Mouse (Mus musculus) limb, embryonic 15.5 days (tissue): Measurements from ENCODE around the gene Sema3e. TPM values are rescaled to one million over a fixed set of nuclear protein-coding genes. Genes with fewer than 3 reads are reported as not detected.

ENCODE experiments used
- ATAC-seq: fragments of 200-750 bp; cut with Nextera tagmentation; 2 replicates; pipeline ENCODE4 v1.8.0; 2017; ENCODE audit warnings: low read depth, moderate TSS enrichment; ENCODE audit not compliant: insufficient number of reproducible peaks, low FRiP score, low TSS enrichment
- H3K27ac ChIP-seq: fragments of 300-500 bp; sonication (generic); 2 replicates; pipeline ENCODE4 v1.5.1; 2015; ENCODE audit warnings: moderate library complexity, mild to moderate bottlenecking, inconsistent platforms
- H3K27me3 ChIP-seq: fragments of 300-500 bp; sonication (generic); 2 replicates; pipeline ENCODE4 v1.6.1; 2015; ENCODE audit warnings: inconsistent platforms
- H3K36me3 ChIP-seq: fragments of 300-500 bp; sonication (generic); 2 replicates; pipeline ENCODE4 v1.6.1; 2015; ENCODE audit warnings: inconsistent platforms
- H3K4me1 ChIP-seq: fragments of 300-500 bp; sonication (generic); 2 replicates; pipeline ENCODE4 v1.6.1; 2015; ENCODE audit warnings: inconsistent platforms
- H3K4me2 ChIP-seq: fragments of 300-500 bp; sonication (generic); 2 replicates; pipeline ENCODE4 v1.6.1; 2015; ENCODE audit warnings: mild to moderate bottlenecking, inconsistent platforms
- H3K4me3 ChIP-seq: fragments of 300-500 bp; sonication (generic); 2 replicates; pipeline ENCODE4 v1.5.1; 2015; ENCODE audit warnings: mild to moderate bottlenecking, inconsistent platforms
- H3K9ac ChIP-seq: fragments of 300-500 bp; sonication (generic); 2 replicates; pipeline ENCODE4 v1.6.1; 2015; ENCODE audit warnings: inconsistent platforms
- H3K9me3 ChIP-seq: fragments of 300-500 bp; sonication (generic); 2 replicates; pipeline ENCODE4 v1.6.1; 2016; ENCODE audit warnings: inconsistent platforms
- WGBS: fragments of 180-500 bp; shearing (Covaris S2); methylation state at CpG from one replicate; pipeline ENCODE4 v1.1.7; 2015; 5-methylcytosine and 5-hydroxymethylcytosine counted together
- polyA plus RNA-seq: library from polyadenylated mRNA; unstranded; fragments of >200 nt; fragmentation: Nextera tagmentation; extraction: Ambion mirVana; gene quantifications from 2 replicates; pipeline ENCODE4 v1.2.1, GENCODE M21; 2015

Gene Sema3e
- polyA plus RNA-seq, 1 experiment from 2014 or later, result 6.6 TPM

DNA sequence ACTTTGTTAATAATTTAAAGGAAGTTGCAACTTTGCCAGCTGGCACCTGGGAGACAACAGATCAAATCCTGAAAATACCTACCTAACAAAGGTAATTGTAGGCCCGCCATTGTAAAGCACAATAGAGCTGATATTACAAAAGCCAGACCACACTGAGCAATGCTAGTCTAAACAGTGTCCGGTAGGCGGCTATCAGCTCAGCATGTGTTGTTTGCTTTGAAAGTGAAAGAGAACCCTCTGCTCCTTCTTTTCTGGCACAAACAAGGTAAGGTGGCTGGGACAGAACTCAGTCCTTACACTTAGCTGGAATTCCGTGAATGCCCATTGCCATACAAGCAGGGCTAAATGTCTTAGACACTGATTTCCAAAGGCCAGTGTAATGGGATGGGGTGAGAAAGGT, 7.0 kb downstream of the Sema3e start:
- Histone ChIP-seq H3K4me3 (no peak overlapping the region), H3K9me3 (no peaks in the 10 kb centered on the region), H3K4me2 (no peak overlapping the region), H3K27ac (no peak overlapping the region), H3K9ac (no peak overlapping the region), H3K27me3 (no peaks in the 10 kb centered on the region), H3K36me3 (no peaks in the 10 kb centered on the region), H3K4me1 (no peaks in the 10 kb centered on the region)
- no peak for ATAC-seq
- WGBS, result 59% methylated on average over 4 of the region's 4 CpGs

DNA sequence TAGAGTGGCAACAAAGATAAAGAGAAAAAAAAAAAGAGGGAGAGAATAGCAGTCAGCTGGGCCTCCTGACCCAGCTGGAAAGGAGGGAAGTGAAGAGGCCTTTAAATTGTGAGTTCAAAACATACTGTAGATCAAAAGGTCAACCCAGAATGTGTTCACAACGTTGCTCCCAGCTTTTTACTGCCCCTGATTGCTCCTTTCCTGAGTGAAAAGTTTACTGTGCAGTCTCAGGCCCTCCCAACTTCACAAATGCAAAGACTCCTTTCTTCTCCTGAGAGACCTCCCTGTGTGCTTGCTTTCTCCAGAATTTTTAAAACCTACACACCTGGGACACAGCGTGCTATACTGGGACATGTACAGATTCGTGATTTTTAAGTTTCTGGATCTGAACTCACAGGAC, 8.2 kb downstream of the Sema3e start:
- no peak for ATAC-seq
- Histone ChIP-seq H3K27me3 (no peaks in the 10 kb centered on the region), H3K4me3 (no peak overlapping the region), H3K4me1 (no peaks in the 10 kb centered on the region), H3K4me2 (no peak overlapping the region), H3K36me3 (no peaks in the 10 kb centered on the region), H3K9ac (no peak overlapping the region), H3K27ac (no peak overlapping the region), H3K9me3 (no peaks in the 10 kb centered on the region)
- 26% methylated on average over 3 of the region's 3 CpGs for WGBS

DNA sequence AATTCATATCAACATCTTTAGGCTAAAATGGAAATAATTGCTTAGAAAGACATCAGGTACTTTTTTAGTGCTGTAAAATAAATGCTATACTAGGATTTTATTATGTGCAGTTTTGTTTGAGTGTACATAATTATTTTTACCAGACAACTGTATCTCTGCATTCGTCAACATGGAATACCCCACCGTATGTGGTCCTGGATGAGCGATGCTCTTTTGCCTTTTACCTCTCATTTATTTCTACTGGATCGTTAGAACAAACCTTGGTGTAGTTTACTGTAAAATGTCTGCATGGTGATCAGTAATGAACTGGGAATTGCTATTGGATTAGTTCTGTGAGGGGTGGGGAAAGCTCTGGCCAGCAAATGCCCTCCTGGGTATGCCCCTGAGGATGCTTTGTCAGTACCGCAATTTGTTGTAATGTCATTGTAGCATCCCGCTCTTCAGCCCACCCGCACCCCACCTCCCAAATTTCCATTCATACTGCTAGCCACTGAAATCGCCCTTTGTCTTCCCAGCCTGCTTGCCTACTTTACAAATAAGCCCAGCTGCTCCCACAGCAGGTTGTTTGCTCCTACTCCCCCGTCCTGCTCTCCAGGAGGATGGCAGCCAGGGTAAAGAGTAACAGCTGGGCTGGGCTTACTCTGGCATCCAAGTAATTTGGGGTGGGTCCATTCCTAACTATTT, 13.9 kb downstream of the Sema3e start:
- ATAC-seq, result no peak
- Histone ChIP-seq H3K27me3 (no peaks in the 10 kb centered on the region), H3K36me3 (no peaks in the 10 kb centered on the region), H3K4me2 (no peak overlapping the region), H3K9me3 (no peaks in the 10 kb centered on the region), H3K4me3 (no peak overlapping the region), H3K9ac (no peak overlapping the region), H3K27ac (no peak overlapping the region), H3K4me1 (no peaks in the 10 kb centered on the region)
- WGBS, result 28% methylated on average over 9 of the region's 9 CpGs

DNA sequence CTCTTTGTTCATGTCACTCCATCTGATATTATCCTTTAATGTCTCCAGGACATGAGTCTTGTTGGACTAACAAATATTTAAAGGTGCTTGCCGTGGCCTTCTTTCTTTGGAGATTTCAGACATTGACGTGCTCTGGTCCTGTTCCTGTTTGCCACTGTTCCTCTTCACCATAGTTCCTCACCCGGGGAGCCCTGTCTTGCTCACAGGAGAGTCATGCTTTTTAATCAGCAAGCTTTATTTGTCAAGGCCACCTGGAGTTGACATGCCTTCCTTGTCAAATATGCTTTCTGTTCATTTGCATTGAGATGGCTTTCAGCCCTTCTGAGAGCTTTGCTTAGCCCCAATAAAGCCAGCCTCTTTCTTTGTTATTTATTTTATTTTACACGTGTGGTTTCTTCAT, 15.1 kb downstream of the Sema3e start:
- no peak overlapping the region for H3K4me3 ChIP-seq
- ATAC-seq, result no peak
- H3K9me3 ChIP-seq, result no peaks in the 10 kb centered on the region
- no peak overlapping the region for H3K9ac ChIP-seq
- no peaks in the 10 kb centered on the region for H3K4me1 ChIP-seq
- H3K36me3 ChIP-seq, result no peaks in the 10 kb centered on the region
- H3K4me2 ChIP-seq, result no peak overlapping the region
- H3K27me3 ChIP-seq, result no peaks in the 10 kb centered on the region
- H3K27ac ChIP-seq, result no peak overlapping the region
- 39% methylated on average over 4 of the region's 4 CpGs for WGBS

DNA sequence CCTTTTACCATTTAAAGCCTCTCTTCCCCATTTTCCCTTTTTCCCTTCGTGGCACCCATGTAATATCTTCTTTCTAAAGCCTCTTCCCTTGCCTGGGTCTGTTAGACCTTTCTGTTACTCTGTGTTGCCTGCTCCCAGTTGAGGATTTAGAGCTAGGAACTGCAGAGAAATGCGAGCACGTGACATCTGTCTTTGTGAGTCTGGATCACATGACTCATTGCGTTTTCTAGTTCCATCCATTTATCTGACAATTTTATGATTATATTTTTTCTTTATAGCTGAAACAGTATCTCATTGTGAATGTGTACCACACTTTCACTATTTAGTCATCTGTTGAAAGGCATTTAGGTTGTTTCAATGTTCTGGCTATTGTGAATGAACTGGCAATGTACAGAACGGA, 18.0 kb downstream of the Sema3e start:
- H3K4me2 ChIP-seq, result no peak overlapping the region
- H3K4me3 ChIP-seq, result no peak overlapping the region
- H3K36me3 ChIP-seq, result no peaks in the 10 kb centered on the region
- H3K9me3 ChIP-seq, result no peaks in the 10 kb centered on the region
- no peak overlapping the region for H3K27ac ChIP-seq
- no peaks in the 10 kb centered on the region for H3K4me1 ChIP-seq
- H3K9ac ChIP-seq, result no peak overlapping the region
- ATAC-seq, result no peak
- no peaks in the 10 kb centered on the region for H3K27me3 ChIP-seq
- 77% methylated on average over 5 of the region's 5 CpGs for WGBS

DNA sequence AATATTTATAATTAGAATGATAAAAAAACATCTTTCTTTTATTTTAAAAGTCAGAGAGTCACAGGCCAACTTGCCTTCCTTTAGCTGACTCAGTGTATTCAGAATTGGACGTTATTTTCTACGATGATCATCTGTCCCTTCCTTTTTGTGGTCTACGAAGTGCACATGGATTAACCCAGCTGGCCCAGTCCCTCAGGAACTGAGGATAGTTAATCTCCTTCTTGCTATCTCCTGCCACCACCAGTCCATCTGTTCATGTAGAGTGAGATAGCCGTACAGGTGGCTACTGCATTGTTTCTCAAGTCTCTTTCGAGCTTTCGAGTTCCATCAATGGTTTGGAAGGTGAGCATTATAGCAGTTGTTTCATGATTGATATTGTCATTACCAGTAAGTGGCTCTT, 18.9 kb downstream of the Sema3e start:
- ATAC-seq, result no peak
- Histone ChIP-seq H3K9ac (no peak overlapping the region), H3K27me3 (no peaks in the 10 kb centered on the region), H3K4me1 (no peaks in the 10 kb centered on the region), H3K9me3 (no peaks in the 10 kb centered on the region), H3K36me3 (no peaks in the 10 kb centered on the region), H3K4me2 (no peak overlapping the region), H3K27ac (no peak overlapping the region), H3K4me3 (no peak overlapping the region)
- 86% methylated on average over 6 of the region's 6 CpGs for WGBS

DNA sequence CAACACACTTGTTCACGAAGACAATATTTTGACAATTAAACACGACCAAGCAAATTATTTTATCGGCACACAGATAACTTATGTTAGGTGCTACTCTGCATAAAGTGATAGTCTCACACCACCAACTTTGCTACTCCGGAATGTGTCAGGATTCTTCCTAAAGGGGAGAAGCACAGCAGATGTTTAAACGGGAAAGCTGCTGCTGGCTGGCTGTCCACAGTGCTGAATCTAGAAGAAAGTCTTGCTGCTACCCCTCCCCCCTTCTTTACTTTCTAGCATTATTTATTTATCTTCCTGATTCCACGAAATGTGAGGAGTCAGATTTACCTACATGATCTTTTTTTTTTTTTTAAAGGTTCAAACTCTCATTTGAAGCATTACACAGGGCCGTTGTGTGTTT, 23.6 kb downstream of the Sema3e start:
- H3K36me3 ChIP-seq, result no peaks in the 10 kb centered on the region
- 33% methylated on average over 7 of the region's 7 CpGs for WGBS
- H3K27me3 ChIP-seq, result no peaks in the 10 kb centered on the region
- no peak for ATAC-seq
- no peaks in the 10 kb centered on the region for H3K9me3 ChIP-seq
- H3K4me1 ChIP-seq, result no peaks in the 10 kb centered on the region
- no peak overlapping the region for H3K4me2 ChIP-seq
- H3K4me3 ChIP-seq, result no peak overlapping the region
- H3K27ac ChIP-seq, result no peak overlapping the region
- no peak overlapping the region for H3K9ac ChIP-seq

DNA sequence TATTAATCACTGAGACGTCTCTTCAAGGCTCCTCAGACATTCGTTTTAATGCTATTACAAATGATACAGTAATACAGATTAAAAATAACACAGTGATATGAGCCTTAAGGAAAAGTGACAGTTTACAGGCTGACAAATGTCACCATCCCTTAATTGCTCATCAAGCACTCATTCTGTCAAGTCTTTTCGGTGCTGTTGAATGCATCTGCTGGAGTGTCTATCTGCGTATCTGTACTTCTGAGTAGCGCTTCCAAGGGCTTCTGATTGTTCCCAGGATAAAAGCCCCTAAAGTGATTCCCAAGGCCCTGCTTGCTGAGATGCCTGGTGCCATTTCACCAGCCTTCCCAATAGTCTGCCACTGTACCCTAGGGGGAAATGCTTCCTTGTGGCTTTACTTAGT, 29.4 kb downstream of the Sema3e start:
- no peaks in the 10 kb centered on the region for H3K27me3 ChIP-seq
- no peak overlapping the region for H3K4me3 ChIP-seq
- H3K9ac ChIP-seq, result no peak overlapping the region
- H3K9me3 ChIP-seq, result no peaks in the 10 kb centered on the region
- ATAC-seq, result no peak
- no peak overlapping the region for H3K4me2 ChIP-seq
- no peak overlapping the region for H3K27ac ChIP-seq
- no peaks in the 10 kb centered on the region for H3K4me1 ChIP-seq
- WGBS, result 80% methylated on average over 5 of the region's 5 CpGs
- H3K36me3 ChIP-seq, result no peaks in the 10 kb centered on the region

DNA sequence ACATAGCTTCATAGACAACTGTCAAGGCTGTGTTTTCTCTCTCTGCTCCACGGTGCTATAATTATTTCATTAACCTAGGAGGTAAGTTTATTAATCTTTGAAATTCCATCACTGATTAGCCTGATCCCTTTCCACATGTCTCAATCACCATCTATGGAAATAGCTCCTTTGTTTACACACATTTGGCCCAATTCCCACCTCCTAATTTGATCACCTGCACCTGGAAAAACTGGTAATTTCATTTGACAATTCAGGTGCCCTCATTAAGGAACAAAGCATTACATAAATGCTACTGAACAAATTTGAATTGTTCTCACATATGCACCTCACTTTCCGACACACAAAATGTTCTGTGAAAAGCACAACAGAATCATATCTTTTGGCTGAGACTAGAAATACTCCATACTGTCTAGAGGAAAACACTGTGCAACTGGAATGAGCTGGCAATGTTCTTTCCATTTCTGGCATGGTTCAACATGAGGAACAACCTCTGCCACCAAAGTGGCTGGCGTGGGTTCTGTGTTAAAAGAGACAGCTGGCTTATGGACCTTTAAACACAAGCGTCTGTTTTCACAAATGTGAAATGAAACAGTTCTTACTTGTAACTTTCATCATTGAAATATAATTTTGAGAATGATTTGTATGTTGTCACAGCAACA, 34.9 kb downstream of the Sema3e start:
- H3K4me3 ChIP-seq, result no peak overlapping the region
- H3K9me3 ChIP-seq, result no peaks in the 10 kb centered on the region
- no peak overlapping the region for H3K4me2 ChIP-seq
- 57% methylated on average over 4 of the region's 4 CpGs for WGBS
- H3K27ac ChIP-seq, result no peak overlapping the region
- no peaks in the 10 kb centered on the region for H3K36me3 ChIP-seq
- no peaks in the 10 kb centered on the region for H3K27me3 ChIP-seq
- H3K9ac ChIP-seq, result no peak overlapping the region
- no peaks in the 10 kb centered on the region for H3K4me1 ChIP-seq
- no peak for ATAC-seq

DNA sequence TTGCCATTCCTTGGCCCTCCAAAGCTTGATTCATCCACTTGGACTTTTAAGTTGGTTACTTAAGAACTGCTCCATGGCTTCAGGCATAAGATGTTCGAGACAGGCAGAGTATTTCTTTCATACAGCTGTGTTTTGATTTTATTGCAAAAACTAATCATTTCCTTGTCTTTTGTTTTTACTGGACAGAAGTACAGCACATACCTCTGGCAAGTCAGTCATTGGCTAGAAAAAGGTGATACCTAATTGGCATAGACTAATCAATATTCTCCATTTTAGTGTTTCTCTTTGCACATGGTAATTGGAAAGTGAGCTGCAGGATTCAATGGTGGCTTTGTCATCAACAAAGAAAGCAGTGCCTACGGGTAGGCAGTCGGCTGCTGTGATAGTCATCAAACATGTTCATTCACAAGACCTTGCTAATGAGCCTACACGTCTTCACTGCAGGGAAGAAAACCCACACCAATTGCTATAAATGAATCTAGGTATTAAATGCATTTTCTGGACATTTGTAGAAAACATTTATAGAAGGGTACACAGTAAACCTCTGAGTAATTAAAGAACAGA, 37.9 kb downstream of the Sema3e start:
- Histone ChIP-seq H3K9ac (no peak overlapping the region), H3K36me3 (no peaks in the 10 kb centered on the region), H3K9me3 (no peaks in the 10 kb centered on the region), H3K27ac (no peak overlapping the region), H3K4me3 (no peak overlapping the region), H3K4me2 (no peak overlapping the region), H3K4me1 (no peaks in the 10 kb centered on the region), H3K27me3 (no peaks in the 10 kb centered on the region)
- ATAC-seq, result no peak
- WGBS, result 39% methylated on average over 4 of the region's 4 CpGs

DNA sequence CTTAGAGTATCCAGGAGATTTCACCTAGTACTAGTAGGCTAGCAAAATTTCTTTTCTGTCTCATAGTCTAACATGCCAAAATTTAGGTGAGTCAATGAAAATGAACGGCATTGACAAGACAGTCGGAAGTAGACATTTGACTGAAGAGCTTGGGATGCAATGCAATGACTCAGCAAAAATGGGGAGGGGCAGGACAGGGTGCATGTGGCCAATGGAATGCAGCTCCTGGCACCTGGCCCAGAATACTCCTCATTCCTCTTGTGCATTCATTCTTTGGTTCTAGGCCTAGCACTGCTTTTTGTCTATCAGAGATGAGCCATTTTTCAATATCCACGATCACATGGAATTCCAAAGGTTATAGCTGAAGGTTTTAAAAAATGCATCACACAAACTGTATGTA, 48.1 kb downstream of the Sema3e start:
- H3K9me3 ChIP-seq, result no peaks in the 10 kb centered on the region
- no peaks in the 10 kb centered on the region for H3K36me3 ChIP-seq
- no peak overlapping the region for H3K9ac ChIP-seq
- 73% methylated on average over 3 of the region's 3 CpGs for WGBS
- H3K4me1 ChIP-seq, result no peaks in the 10 kb centered on the region
- no peak for ATAC-seq
- H3K4me2 ChIP-seq, result no peak overlapping the region
- no peak overlapping the region for H3K27ac ChIP-seq
- no peak overlapping the region for H3K4me3 ChIP-seq
- no peaks in the 10 kb centered on the region for H3K27me3 ChIP-seq

DNA sequence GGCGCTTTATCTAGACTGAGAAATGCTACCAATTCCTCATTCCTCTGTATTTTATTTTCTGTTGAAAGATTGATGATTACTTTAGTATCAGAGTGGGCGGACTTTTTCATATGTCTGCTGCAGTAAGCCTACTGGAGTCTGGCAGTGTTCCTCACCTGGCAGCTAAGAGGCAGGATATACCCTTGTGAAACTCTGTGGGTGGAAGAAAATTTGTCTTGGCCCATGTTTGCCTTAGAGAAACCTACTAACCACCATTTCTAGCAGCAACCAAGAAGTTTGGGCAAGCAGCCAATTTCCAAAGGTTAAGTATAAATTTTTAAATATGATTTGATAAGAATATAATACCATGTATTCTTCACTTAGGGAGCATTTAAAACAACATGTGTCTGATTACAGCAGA, 63.0 kb downstream of the Sema3e start:
- Histone ChIP-seq H3K4me3 (no peak overlapping the region), H3K27me3 (no peaks in the 10 kb centered on the region), H3K4me1 (peaks cover 9% of the 10 kb centered on the region; the same call in 1 of the 2 replicates), H3K36me3 (no peaks in the 10 kb centered on the region), H3K4me2 (no peak overlapping the region), H3K9ac (no peak overlapping the region), H3K27ac (0 out of 2 replicates have a peak overlapping the region, but pooled peaks have one; percentile 11), H3K9me3 (no peaks in the 10 kb centered on the region)
- ATAC-seq, result 0 out of 2 replicates have a peak, but pooled peaks have one; percentile 40
- WGBS, result 34% methylated on average over 2 of the region's 2 CpGs
